Mouse (Mus musculus): Measurements from ENCODE around the gene Cyp2t4. TPM values are rescaled to one million over a fixed set of nuclear protein-coding genes. Genes with fewer than 3 reads are reported as not detected.

Gene Cyp2t4
- total RNA-seq, 2 experiments from 2014 or later: not detected

Other genes starting within 250 kb of the Cyp2t4 start
- gene Cyp2a22, start 214.3 kb upstream of the Cyp2t4 start, total RNA-seq (2014; fragmentation: Nextera tagmentation): not detected in 2 replicates
- gene Cyp2a22, start 214.3 kb upstream of the Cyp2t4 start, total RNA-seq (2017): not detected in 2 replicates
- gene Cyp2a12, start 124.6 kb upstream of the Cyp2t4 start, total RNA-seq (2014; fragmentation: Nextera tagmentation): not detected in 2 replicates
- not detected in 2 replicates for gene Cyp2a12, start 124.6 kb upstream of the Cyp2t4 start, total RNA-seq (2017)
- not detected in 2 replicates for gene Cyp2f2, start 33.8 kb upstream of the Cyp2t4 start, total RNA-seq (2014; fragmentation: Nextera tagmentation)
- gene Cyp2f2, start 33.8 kb upstream of the Cyp2t4 start, total RNA-seq (2017): not detected in 2 replicates
- gene Egln2, start 13.1 kb downstream of the Cyp2t4 start, total RNA-seq (2014; fragmentation: Nextera tagmentation): 23.6 and 24.3 TPM in 2 replicates
- gene Egln2, start 13.1 kb downstream of the Cyp2t4 start, total RNA-seq (2017): 19.5 and 22.1 TPM in 2 replicates
- gene Rab4b, start 25.2 kb downstream of the Cyp2t4 start, total RNA-seq (2014; fragmentation: Nextera tagmentation): 16.2 and 30.1 TPM in 2 replicates
- 3.0 and 7.5 TPM in 2 replicates for gene Rab4b, start 25.2 kb downstream of the Cyp2t4 start, total RNA-seq (2017)
- gene Gm21983, start 27.4 kb downstream of the Cyp2t4 start, total RNA-seq (2014; fragmentation: Nextera tagmentation): not detected in 2 replicates
- gene Gm21983, start 27.4 kb downstream of the Cyp2t4 start, total RNA-seq (2017): not detected in 2 replicates
- not detected in 2 replicates for gene Mia, start 27.4 kb downstream of the Cyp2t4 start, total RNA-seq (2014; fragmentation: Nextera tagmentation)
- not detected in 2 replicates for gene Mia, start 27.4 kb downstream of the Cyp2t4 start, total RNA-seq (2017)
- 6.9 and 7.0 TPM in 2 replicates for gene BC024978, start 42.1 kb downstream of the Cyp2t4 start, total RNA-seq (2014; fragmentation: Nextera tagmentation)
- 1.3 and 4.9 TPM in 2 replicates for gene BC024978, start 42.1 kb downstream of the Cyp2t4 start, total RNA-seq (2017)
- 297 and 325 TPM in 2 replicates for gene Snrpa, start 42.6 kb downstream of the Cyp2t4 start, total RNA-seq (2014; fragmentation: Nextera tagmentation)
- gene Snrpa, start 42.6 kb downstream of the Cyp2t4 start, total RNA-seq (2017): 90.7 and 109 TPM in 2 replicates
- 2.3 and 5.3 TPM in 2 replicates for gene Itpkc, start 74.9 kb downstream of the Cyp2t4 start, total RNA-seq (2014; fragmentation: Nextera tagmentation)
- 3.3 and 5.9 TPM in 2 replicates for gene Itpkc, start 74.9 kb downstream of the Cyp2t4 start, total RNA-seq (2017)
- 13.0 and 26.7 TPM in 2 replicates for gene Coq8b, start 79.3 kb downstream of the Cyp2t4 start, total RNA-seq (2014; fragmentation: Nextera tagmentation)
- 8.2 and 10.7 TPM in 2 replicates for gene Coq8b, start 79.3 kb downstream of the Cyp2t4 start, total RNA-seq (2017)
- 0.94 and 3.0 TPM in 2 replicates for gene Numbl, start 104.7 kb downstream of the Cyp2t4 start, total RNA-seq (2014; fragmentation: Nextera tagmentation)
- gene Numbl, start 104.7 kb downstream of the Cyp2t4 start, total RNA-seq (2017): 0.38 and 0.66 TPM in 2 replicates
- 0.39 TPM in 1 of 2 replicates, not detected in the other for gene Ltbp4, start 184.0 kb downstream of the Cyp2t4 start, total RNA-seq (2014; fragmentation: Nextera tagmentation)
- gene Ltbp4, start 184.0 kb downstream of the Cyp2t4 start, total RNA-seq (2017): 0.05 and 1.4 TPM in 2 replicates
- 39.2 and 72.7 TPM in 2 replicates for gene Shkbp1, start 202.3 kb downstream of the Cyp2t4 start, total RNA-seq (2014; fragmentation: Nextera tagmentation)
- gene Shkbp1, start 202.3 kb downstream of the Cyp2t4 start, total RNA-seq (2017): 20.6 and 35.1 TPM in 2 replicates
- gene Gm20479, start 203.7 kb downstream of the Cyp2t4 start, total RNA-seq (2014; fragmentation: Nextera tagmentation): not detected in 2 replicates
- not detected in 2 replicates for gene Gm20479, start 203.7 kb downstream of the Cyp2t4 start, total RNA-seq (2017)